Mouse (Mus musculus): ENCODE results near the gene Rassf1.

DNA sequence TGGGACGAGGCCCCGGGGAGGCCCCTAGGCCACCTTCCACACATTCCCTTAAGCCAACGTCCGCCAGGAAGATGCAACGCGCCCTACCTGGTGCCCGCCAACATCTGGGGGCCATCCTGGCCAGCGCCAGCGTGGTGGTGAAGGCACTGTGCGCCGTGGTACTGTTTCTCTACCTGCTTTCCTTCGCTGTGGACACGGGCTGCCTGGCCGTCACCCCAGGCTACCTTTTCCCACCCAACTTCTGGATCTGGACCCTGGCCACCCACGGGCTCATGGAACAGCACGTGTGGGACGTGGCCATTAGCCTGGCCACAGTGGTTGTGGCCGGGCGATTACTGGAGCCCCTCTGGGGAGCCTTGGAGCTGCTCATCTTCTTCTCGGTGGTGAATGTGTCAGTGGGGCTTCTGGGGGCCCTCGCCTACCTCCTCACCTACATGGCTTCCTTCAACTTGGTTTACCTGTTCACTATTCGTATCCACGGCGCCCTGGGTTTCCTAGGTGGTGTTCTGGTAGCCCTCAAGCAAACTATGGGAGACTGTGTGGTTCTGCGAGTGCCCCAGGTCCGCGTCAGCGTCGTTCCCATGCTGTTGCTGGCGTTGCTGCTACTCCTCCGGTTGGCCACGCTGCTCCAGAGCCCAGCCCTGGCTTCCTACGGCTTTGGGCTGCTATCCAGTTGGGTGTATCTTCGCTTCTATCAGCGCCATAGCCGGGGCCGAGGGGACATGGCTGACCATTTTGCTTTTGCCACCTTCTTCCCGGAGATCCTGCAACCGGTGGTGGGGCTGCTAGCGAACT lies 16.8 kb upstream of the Rassf1 start:
- TF ChIP-seq GATA1 (IDR thresholded peaks at IDR 0.05; ENCODE audit: borderline replicate concordance, low read length), result no peak
- TF ChIP-seq FLI1 (IDR thresholded peaks at IDR 0.05; ENCODE audit: low read length), result no peak

Measured in megakaryocyte, embryonic 14.5 days (primary cell).